Mouse (Mus musculus) heart, embryonic 16.5 days (tissue): ENCODE data around the gene Gm28038. TPM values are rescaled to one million over a fixed set of nuclear protein-coding genes. Genes with fewer than 3 reads are reported as not detected.
A peak's percentile ranks its signal among the peaks of the same experiment; 100 is the strongest.

ENCODE experiments used
- ATAC-seq: fragments of 200-750 bp; cut with Nextera tagmentation; replicated peaks from 2 replicates; pipeline ENCODE4 v1.8.0; 2017; ENCODE audit warnings: moderate number of reproducible peaks; ENCODE audit not compliant: insufficient read depth, low FRiP score; ENCODE audit errors: extremely low read depth
- H3K27ac ChIP-seq: fragments of 300-500 bp; sonication (generic); 2 replicates; pipeline ENCODE4 v1.5.1; 2014; ENCODE audit warnings: mild to moderate bottlenecking, low read length, control low read depth, moderate library complexity
- H3K27me3 ChIP-seq: fragments of 300-500 bp; sonication (generic); 2 replicates; pipeline ENCODE4 v1.6.1; 2014; ENCODE audit warnings: low read length, mixed read lengths; ENCODE audit not compliant: control insufficient read depth, insufficient read depth
- H3K36me3 ChIP-seq: fragments of 300-500 bp; sonication (generic); 2 replicates; pipeline ENCODE4 v1.6.1; 2014; ENCODE audit not compliant: control insufficient read depth, insufficient read depth
- H3K4me1 ChIP-seq: fragments of 300-500 bp; sonication (generic); 2 replicates; pipeline ENCODE4 v1.6.1; 2014; ENCODE audit warnings: low read length, mixed read lengths; ENCODE audit not compliant: control insufficient read depth, insufficient read depth
- H3K4me2 ChIP-seq: fragments of 300-500 bp; sonication (generic); 2 replicates; pipeline ENCODE4 v1.6.1; 2014; ENCODE audit warnings: low read depth, mild to moderate bottlenecking, control low read depth, low read length
- H3K4me3 ChIP-seq: fragments of 300-500 bp; sonication (generic); 2 replicates; pipeline ENCODE4 v1.5.1; 2014; ENCODE audit warnings: mild to moderate bottlenecking, control low read depth, low read length
- H3K9ac ChIP-seq: fragments of 300-500 bp; sonication (generic); 2 replicates; pipeline ENCODE4 v1.6.1; 2014; ENCODE audit warnings: low read length, control low read depth
- H3K9me3 ChIP-seq: fragments of 300-500 bp; sonication (generic); replicated peaks from 2 replicates; pipeline ENCODE4 v1.6.1; 2016; ENCODE audit warnings: low read length; ENCODE audit not compliant: control insufficient read depth
- WGBS: fragments of 180-500 bp; shearing (Covaris S2); extraction: QIAGEN DNeasy Blood & Tissue Kit; methylation state at CpG from one replicate; pipeline ENCODE4 v1.1.7; 2014; 5-methylcytosine and 5-hydroxymethylcytosine counted together
- polyA plus RNA-seq: library from polyadenylated mRNA; unstranded; fragments of >200 nt; fragmentation: Nextera tagmentation; extraction: Ambion mirVana; gene quantifications from 2 replicates; pipeline ENCODE4 v1.2.1, GENCODE M21; 2015

Gm28038 gene
- polyA plus RNA-seq, 1 experiment from 2014 or later: not detected

DNA sequence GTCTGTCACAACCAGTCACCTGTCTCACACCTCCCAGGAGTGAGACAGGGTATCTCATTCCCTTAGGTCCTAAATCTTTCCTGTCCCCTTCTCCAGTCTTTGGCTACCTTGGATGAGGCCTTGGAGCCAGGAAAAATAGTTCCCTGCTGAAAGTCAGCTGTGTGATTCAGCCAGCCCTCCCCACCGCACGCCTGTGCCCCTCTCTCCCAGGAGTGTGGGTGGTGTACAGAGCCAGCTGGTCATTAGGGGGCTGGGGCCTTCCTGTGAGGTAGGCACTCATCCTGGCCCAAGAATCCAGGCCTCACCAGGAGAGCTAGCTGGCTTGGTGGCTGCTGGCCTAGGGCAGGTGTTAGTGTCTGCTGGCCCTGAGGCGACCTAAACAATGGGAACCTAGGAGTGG, 28.3 kb upstream of the Gm28038 start:
- no peak overlapping the region for H3K9ac ChIP-seq
- H3K27ac ChIP-seq: 0 out of 2 replicates have a peak overlapping the region, but pooled peaks have one; percentile 17
- no peak overlapping the region for H3K4me2 ChIP-seq
- 76% methylated on average over 3 of the region's 3 CpGs for WGBS
- no peaks in the 10 kb centered on the region for H3K9me3 ChIP-seq
- no peaks in the 10 kb centered on the region for H3K27me3 ChIP-seq
- peaks cover 23% of the 10 kb centered on the region for H3K4me1 ChIP-seq
- no peak overlapping the region for H3K4me3 ChIP-seq
- no peak for ATAC-seq
- peaks cover 32% of the 10 kb centered on the region for H3K36me3 ChIP-seq

DNA sequence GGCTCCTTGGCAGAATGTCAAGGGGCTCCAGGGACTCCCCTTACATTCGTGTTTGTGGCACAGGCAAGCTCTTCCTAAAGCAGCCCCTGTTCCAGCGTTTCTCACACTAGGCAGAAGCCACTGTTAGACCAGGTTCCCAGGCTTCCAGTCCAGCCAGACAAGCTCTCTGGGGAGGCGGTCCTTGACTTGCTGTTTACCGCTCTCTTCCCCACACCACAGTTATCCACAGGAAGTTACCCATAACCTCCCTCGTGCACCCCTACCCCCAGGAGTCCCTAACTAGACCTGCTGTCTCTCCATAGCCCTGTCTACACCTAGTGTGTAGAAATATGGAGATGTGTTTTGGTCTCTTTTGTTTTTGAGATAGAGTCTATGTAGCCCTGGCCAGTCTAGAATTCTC, 27.0 kb upstream of the Gm28038 start:
- Histone ChIP-seq H3K36me3 (peaks cover 34% of the 10 kb centered on the region), H3K4me1 (peaks cover 36% of the 10 kb centered on the region), H3K27ac (no peak overlapping the region), H3K9me3 (no peaks in the 10 kb centered on the region), H3K27me3 (no peaks in the 10 kb centered on the region), H3K9ac (no peak overlapping the region), H3K4me3 (no peak overlapping the region), H3K4me2 (no peak overlapping the region)
- no peak for ATAC-seq
- WGBS: 68% methylated on average over 5 of the region's 5 CpGs

DNA sequence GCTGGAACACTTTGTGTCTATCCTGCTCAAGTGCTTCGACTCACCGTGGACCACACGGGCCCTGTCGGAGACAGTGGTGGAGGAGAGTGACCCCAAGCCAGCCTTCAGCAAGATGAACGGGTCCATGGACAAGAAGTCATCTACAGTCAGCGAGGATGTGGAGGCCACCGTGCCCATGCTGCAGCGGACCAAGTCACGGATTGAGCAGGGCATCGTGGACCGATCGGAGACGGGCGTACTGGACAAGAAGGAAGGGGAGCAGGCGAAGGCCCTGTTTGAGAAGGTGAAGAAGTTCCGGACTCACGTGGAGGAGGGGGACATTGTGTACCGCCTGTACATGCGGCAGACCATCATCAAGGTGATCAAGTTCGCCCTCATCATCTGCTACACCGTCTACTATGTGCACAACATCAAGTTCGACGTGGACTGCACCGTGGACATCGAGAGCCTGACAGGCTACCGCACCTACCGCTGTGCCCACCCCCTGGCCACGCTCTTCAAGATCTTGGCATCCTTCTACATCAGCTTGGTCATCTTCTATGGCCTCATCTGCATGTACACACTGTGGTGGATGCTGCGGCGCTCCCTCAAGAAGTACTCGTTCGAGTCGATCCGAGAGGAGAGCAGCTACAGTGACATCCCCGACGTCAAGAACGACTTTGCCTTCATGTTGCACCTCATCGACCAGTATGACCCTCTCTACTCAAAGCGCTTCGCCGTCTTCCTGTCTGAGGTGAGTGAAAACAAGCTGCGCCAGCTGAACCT, 25.0 kb upstream of the Gm28038 start:
- no peaks in the 10 kb centered on the region for H3K9me3 ChIP-seq
- ATAC-seq: no peak
- WGBS: 96% methylated on average over 42 of the region's 42 CpGs

DNA sequence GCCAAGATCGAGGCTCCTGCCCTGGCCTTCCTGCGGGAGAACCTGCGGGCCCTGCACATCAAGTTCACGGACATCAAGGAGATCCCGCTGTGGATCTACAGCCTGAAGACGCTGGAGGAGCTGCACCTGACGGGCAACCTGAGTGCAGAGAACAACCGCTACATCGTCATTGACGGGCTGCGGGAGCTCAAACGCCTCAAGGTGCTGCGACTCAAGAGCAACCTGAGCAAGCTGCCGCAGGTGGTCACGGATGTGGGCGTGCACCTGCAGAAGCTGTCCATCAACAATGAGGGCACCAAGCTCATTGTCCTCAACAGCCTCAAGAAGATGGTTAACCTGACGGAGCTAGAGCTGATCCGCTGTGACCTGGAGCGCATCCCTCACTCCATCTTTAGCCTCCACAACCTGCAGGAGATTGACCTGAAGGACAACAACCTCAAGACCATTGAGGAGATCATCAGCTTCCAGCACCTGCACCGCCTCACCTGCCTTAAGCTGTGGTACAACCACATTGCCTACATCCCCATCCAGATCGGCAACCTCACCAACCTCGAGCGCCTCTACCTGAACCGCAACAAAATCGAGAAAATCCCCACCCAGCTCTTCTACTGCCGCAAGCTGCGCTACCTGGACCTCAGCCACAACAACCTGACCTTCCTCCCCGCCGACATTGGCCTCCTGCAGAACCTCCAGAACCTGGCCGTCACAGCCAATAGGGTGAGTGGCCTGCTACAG, 24.1 kb upstream of the Gm28038 start:
- Histone ChIP-seq H3K9ac (no peak overlapping the region), H3K4me2 (no peak overlapping the region), H3K27me3 (no peaks in the 10 kb centered on the region), H3K36me3 (peaks cover 38% of the 10 kb centered on the region), H3K27ac (no peak overlapping the region), H3K4me1 (peaks cover 41% of the 10 kb centered on the region), H3K4me3 (no peak overlapping the region), H3K9me3 (no peaks in the 10 kb centered on the region)
- WGBS: 92% methylated on average over 30 of the region's 30 CpGs
- ATAC-seq: no peak

More for the DNA sequence above, 25.0 kb upstream of the Gm28038 start:
- Histone ChIP-seq H3K27ac (no peak overlapping the region), H3K36me3 (peaks cover 35% of the 10 kb centered on the region), H3K27me3 (no peaks in the 10 kb centered on the region), H3K4me1 (peaks cover 46% of the 10 kb centered on the region), H3K4me2 (no peak overlapping the region), H3K4me3 (no peak overlapping the region), H3K9ac (no peak overlapping the region)

DNA sequence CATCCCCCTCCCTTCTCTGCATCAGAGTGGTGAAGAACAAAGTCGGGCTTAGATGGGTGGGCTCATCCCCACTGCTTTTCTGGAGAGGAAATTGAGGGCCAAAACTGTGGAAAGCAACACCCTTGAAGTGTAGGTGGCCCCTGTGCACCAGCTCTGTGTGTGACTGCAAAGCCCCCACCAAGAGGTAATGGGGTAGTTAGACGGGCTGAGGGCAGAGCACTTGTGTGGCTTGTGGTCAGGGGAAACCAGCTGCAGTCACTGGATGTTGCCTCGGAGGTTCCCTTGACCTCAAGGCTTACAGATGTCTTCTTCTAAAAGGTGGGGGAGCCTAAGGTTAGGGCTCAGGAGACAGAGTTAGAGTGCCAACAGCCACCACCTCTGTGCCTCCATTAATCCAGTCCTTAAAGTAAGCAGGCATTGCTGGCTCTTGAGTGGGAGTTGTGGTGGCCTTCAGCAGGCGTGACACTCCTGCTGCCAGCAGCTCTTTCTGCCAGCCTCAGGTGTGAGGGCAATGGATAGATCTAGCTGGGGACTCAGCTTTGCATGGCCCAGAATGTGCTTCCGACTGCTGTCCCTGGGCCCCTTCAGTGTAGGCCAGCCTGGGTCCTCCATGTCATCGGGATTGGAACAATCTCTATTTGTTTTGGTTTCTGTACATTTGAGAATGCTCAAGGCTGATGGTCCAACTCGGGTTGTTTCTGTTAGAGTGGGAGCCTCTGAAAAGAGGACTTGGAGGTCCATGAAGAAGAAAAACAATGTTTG, 23.0 kb upstream of the Gm28038 start:
- Histone ChIP-seq H3K27ac (peak overlapping the region; percentile 70), H3K27me3 (no peaks in the 10 kb centered on the region), H3K4me1 (peaks cover 36% of the 10 kb centered on the region), H3K9me3 (no peaks in the 10 kb centered on the region), H3K4me2 (peak overlapping the region; percentile 14), H3K4me3 (no peak overlapping the region), H3K36me3 (peaks cover 46% of the 10 kb centered on the region), H3K9ac (no peak overlapping the region)
- ATAC-seq: no peak
- WGBS: 67% methylated on average over 7 of the region's 7 CpGs

DNA sequence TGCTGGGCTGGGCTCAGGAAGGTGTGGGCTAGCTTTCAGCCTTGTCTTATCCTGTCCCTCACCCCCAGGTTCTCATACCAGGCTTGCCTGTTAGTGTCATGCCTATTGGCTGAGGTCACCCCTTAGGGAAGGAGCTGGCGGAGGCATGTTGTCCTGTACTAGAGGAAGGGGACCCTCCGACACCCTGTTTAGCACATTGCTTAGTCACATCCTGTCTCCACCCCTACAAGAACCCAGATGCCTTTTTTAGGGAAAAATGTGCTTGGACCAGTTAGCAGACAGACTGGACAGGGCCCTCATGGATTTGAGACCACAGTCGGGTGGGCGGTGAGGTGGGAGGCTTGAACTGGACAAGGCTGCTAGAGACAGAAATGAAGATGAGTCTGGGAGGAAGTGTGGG, 22.2 kb upstream of the Gm28038 start:
- Histone ChIP-seq H3K36me3 (peaks cover 52% of the 10 kb centered on the region), H3K9ac (peak overlapping the region; percentile 32; the same call in 1 of the 2 replicates), H3K27ac (peak overlapping the region; percentile 79), H3K4me3 (no peak overlapping the region), H3K4me2 (peak overlapping the region; percentile 14; the same call in 1 of the 2 replicates), H3K27me3 (no peaks in the 10 kb centered on the region), H3K4me1 (peaks cover 42% of the 10 kb centered on the region), H3K9me3 (no peaks in the 10 kb centered on the region)
- 33% methylated on average over 4 of the region's 4 CpGs for WGBS
- ATAC-seq: peak; percentile 70

DNA sequence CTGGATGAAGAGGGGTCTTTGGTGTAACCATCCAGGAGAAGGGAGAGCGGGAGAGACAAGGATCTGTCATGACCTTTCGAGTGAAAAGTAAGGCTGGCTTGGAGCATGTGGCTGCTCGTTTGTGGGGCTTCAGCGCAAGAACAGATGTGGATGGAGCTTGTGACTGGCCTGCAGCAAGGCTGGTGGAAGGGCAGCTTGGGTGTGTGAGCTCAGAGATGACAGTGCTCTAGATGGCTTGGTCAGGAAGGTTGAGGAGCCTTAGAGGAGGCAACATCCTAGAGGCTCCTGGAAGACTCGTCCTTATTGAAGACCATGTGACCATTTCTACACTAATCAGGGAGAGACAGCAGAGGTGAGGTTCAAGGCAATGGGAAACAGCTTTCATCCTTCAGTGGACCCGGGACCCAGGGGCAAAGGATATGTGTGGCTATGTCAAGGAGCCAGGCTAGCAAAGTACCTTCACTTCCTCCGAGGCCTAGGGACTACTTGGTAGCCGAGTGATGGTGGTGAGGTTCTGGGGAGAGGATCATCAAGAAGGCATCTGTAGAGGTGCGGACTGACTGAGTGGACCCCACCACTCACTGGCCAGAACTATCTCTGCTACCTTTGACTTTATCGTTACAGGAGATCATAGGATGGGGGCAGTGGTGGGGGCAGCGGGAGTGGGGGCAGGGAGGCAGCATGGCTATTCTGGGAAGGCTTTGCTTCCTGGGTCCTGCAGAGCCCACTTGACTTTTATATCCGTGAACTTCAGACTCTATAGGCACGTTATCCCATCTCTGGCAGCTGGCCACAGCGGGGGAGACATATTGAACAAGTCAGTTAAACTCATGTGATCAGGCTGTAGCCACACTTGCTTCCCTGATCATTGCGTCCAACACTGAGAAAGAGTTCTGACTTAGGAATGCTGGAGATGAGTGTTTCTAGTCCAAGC, 21.4 kb upstream of the Gm28038 start:
- no peak overlapping the region for H3K4me3 ChIP-seq
- no peaks in the 10 kb centered on the region for H3K27me3 ChIP-seq
- WGBS: 68% methylated on average over 15 of the region's 15 CpGs
- no peak for ATAC-seq
- peak overlapping the region; percentile 14; the same call in 1 of the 2 replicates for H3K4me2 ChIP-seq
- H3K36me3 ChIP-seq: peaks cover 58% of the 10 kb centered on the region
- peaks cover 48% of the 10 kb centered on the region for H3K4me1 ChIP-seq
- H3K9ac ChIP-seq: peak overlapping the region; percentile 32
- H3K9me3 ChIP-seq: no peaks in the 10 kb centered on the region
- H3K27ac ChIP-seq: peak overlapping the region; percentile 79

DNA sequence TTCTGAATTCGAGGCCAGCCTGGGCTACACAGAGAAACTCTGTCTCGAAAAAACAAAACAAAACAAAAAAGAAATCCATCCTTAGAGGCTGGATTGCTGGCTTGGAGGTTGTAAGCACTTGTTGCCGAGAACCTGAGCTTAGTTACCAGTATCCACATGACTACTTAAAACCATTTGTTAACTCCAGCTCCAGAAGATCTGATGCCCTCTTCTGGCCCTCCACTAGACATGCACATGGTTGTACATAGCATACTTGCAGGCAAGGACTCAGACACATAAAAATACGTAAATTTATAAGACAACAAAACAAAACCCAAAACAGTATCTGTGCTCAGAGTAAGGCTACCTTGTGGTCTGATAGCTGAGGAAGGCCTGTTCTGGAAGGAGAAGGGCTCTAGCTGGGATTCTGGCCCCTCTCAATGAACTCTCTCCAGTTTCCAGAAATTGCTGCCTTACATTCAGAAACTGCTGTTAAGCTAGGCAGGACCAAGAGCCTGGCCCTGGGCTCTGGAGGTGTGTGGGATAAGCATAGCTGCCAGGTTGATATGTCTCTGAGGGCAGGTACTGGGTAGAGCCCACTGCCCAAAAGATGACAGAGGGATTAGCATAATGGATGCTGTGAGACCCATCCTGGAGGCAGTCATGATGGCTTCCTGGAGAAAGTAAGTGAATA, 19.6 kb upstream of the Gm28038 start:
- Histone ChIP-seq H3K27me3 (no peaks in the 10 kb centered on the region), H3K27ac (no peak overlapping the region), H3K4me3 (no peak overlapping the region), H3K4me1 (peaks cover 66% of the 10 kb centered on the region), H3K9ac (no peak overlapping the region), H3K9me3 (no peaks in the 10 kb centered on the region), H3K4me2 (no peak overlapping the region), H3K36me3 (peaks cover 48% of the 10 kb centered on the region)
- ATAC-seq: no peak
- WGBS: 90% methylated on average over 4 of the region's 4 CpGs
